Mouse (Mus musculus): ENCODE data around the gene Smarcb1. TPM values are rescaled to one million over a fixed set of nuclear protein-coding genes. Genes with fewer than 3 reads are reported as not detected.
A peak's percentile ranks its signal among the peaks of the same experiment; 100 is the strongest.

Gene Smarcb1
- polyA plus RNA-seq, 1 experiment from 2014 or later, result 295 TPM

DNA sequence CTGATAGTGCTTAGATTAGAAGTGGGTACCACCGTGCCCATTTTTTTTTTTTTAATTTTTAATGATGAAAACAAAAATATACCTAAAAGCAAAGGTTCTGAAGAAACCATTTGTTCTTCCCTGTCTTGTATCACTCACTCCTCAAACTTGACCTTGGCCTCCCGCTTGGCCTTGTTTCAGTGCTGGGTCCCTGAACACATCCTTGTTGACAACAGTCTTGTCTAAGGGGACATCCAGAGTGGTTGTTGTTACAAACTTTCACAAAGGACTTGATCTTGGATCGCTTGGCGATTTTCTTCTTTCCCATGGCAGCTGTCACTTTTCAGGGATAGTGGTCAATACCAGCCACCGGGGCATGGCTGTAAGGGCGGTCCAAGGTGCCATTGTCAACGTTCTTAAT, 23.8 kb upstream of the Smarcb1 start:
- no peak for DNase-seq (ENCODE audit: low spot score)
- 92% methylated on average over 7 of the region's 7 CpGs for WGBS

DNA sequence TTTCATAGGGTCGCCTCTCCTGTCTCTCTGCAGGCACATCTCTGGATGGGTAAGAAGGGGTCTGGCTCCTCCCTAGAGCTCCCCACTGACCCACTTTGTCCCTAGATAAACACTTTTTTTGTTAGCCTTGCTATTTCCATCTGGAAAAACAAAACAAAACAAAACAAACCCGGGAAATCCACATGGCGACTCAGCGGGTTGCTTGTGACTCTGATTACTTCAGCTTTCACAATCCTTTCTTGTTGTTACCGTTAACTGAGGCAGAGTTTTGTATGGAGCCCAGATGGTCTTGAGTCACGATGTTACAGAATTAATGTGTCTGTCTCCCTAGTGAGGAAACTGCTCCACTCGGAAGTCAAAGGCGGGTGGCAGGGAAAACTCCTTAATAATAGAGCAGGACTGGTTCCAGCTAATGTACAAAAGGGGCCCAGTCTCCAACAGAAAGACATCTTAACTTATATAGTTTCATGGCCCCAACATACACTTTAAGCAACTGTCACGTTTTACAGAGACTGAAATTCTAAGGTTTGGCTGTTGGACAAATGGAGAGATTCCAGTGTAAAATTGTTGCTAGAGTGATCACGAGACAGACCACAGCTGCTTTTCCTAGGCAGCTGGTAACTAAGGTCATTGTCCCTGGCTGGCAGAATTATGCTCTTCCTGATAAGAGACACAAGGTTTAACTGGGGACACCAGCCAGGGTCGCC, 22.8 kb upstream of the Smarcb1 start:
- no peak overlapping the region for H3K27ac ChIP-seq (ENCODE audit: low read depth, low read length)
- H3K9ac ChIP-seq (ENCODE audit: low read length), result no peak overlapping the region
- DNase-seq (ENCODE audit: low spot score) (no peak), ATAC-seq (replicated peaks; ENCODE audit: low FRiP score) (no peak)
- no peaks in the 10 kb centered on the region for H3K4me1 ChIP-seq (replicated peaks; ENCODE audit: control insufficient read depth, insufficient read depth, low read length)
- no peaks in the 10 kb centered on the region for H3K27me3 ChIP-seq (ENCODE audit: control insufficient read depth, insufficient read depth, low read length)
- H3K4me3 ChIP-seq (ENCODE audit: low read depth, low read length), result no peak overlapping the region
- no peak overlapping the region for H3K4me2 ChIP-seq (ENCODE audit: low read depth, low read length, severe bottlenecking)
- no peaks in the 10 kb centered on the region for H3K9me3 ChIP-seq (ENCODE audit: control insufficient read depth, low read length)
- 31% methylated on average over 11 of the region's 11 CpGs for WGBS
- H3K36me3 ChIP-seq (ENCODE audit: control insufficient read depth, insufficient read depth, low read length), result no peaks in the 10 kb centered on the region

More for the DNA sequence above, 23.8 kb upstream of the Smarcb1 start:
- no peaks in the 10 kb centered on the region for H3K36me3 ChIP-seq (ENCODE audit: control insufficient read depth, insufficient read depth, low read length)
- no peaks in the 10 kb centered on the region for H3K27me3 ChIP-seq (ENCODE audit: control insufficient read depth, insufficient read depth, low read length)
- H3K4me1 ChIP-seq (replicated peaks; ENCODE audit: control insufficient read depth, insufficient read depth, low read length), result no peaks in the 10 kb centered on the region
- no peak overlapping the region for H3K27ac ChIP-seq (ENCODE audit: low read depth, low read length)
- no peak overlapping the region for H3K9ac ChIP-seq (ENCODE audit: low read length)
- no peak overlapping the region for H3K4me2 ChIP-seq (ENCODE audit: low read depth, low read length, severe bottlenecking)
- no peak for ATAC-seq (replicated peaks; ENCODE audit: low FRiP score)
- H3K9me3 ChIP-seq (ENCODE audit: control insufficient read depth, low read length), result no peaks in the 10 kb centered on the region
- no peak overlapping the region for H3K4me3 ChIP-seq (ENCODE audit: low read depth, low read length)

DNA sequence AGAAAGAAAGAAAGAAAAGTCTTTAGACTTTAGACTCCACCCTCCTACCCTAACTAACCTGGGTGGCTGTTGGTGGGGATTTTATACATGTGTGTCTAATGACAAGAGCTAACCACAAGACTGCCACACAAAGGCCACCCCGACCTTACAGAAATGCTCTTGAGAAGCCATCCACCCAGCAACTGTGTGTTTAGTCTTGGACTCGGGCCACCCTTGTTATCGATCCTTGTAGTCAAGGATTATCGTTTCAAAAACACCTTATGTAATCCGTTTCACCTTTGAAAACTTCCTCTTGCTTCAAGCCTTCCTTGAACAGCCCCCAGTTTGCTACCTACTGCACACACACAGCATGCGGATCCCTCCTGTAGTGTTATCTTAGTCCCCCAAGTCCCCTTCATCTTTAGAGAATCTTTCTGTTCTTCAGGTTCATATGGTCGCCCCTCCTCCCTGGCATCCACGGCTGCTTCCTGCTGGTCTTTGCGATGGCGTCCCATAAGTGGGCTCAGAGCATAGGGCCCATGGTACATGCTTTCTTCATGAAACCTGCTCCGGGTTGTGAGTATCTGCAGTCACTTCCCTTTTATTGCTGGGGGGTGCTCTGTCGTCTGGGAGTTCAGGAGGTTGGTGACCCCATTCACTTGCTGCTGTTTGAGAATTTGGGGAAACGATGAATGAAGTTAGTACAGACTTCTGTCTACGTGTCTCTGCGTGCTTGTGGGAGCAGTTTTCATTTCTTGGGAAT, 21.5 kb upstream of the Smarcb1 start, which contains the start of gene Vpreb3:
Gene Vpreb3, plus strand, starts transcription at position 322 of the 742 bp plus-strand sequence.
- WGBS, result 86% methylated on average over 15 of the region's 15 CpGs
- Histone ChIP-seq H3K4me3 (ENCODE audit: low read depth, low read length) (no peak within 1 kb of the TSS), H3K27ac (ENCODE audit: low read depth, low read length) (no peak within 1 kb of the TSS), H3K9ac (ENCODE audit: low read length) (0 out of 2 replicates have a peak within 1 kb of the TSS, but pooled peaks have one; percentile 23), H3K36me3 (ENCODE audit: control insufficient read depth, insufficient read depth, low read length) (no peaks in the 10 kb centered on the region), H3K9me3 (ENCODE audit: control insufficient read depth, low read length) (no peaks in the 10 kb centered on the region), H3K27me3 (ENCODE audit: control insufficient read depth, insufficient read depth, low read length) (no peaks in the 10 kb centered on the region), H3K4me2 (ENCODE audit: low read depth, low read length, severe bottlenecking) (no peak within 1 kb of the TSS), H3K4me1 (replicated peaks; ENCODE audit: control insufficient read depth, insufficient read depth, low read length) (no peaks in the 10 kb centered on the region)
- DNase-seq (ENCODE audit: low spot score) (no peak), ATAC-seq (replicated peaks; ENCODE audit: low FRiP score) (no peak)

DNA sequence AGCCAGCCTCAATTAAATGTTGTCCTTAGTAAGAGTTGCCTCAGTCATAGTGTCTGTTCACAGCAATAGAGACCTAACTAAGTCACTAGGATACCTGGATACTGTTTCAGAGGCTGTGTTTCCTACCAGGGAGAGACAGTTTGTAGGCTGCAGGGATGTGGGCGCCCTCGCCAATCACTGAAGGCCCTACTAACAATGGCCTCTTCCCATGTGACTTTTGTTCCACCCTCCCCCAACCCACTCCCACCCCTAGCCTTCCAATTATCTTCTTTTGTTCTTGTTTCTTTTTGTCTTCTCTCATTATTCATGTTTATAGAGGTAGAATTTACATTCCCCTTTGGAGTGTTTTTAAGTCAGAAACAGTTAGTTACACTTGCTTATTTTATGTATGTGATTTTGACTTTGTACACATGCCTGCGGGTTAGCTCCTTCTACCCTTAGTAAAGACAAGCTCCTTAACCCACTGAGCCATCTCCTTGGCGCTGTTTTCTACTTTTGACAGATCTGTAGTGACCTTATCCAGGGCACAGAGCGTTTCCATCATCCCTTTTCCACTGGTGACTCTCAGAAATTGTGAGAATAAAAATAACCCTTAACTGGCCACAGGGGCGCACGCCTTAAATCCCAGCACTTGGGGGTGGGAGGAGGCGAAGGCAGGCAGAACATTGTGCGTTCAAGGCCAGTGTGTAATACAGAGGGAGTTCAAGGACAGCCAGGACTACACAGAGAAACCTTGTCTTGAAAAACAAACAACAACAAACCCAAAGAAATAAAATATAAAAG, 19.8 kb upstream of the Smarcb1 start:
- H3K4me3 ChIP-seq (ENCODE audit: low read depth, low read length), result no peak overlapping the region
- H3K9me3 ChIP-seq (ENCODE audit: control insufficient read depth, low read length), result no peaks in the 10 kb centered on the region
- H3K4me2 ChIP-seq (ENCODE audit: low read depth, low read length, severe bottlenecking), result no peak overlapping the region
- no peak overlapping the region for H3K27ac ChIP-seq (ENCODE audit: low read depth, low read length)
- ATAC-seq (replicated peaks; ENCODE audit: low FRiP score) (no peak), DNase-seq (ENCODE audit: low spot score) (no peak)
- no peaks in the 10 kb centered on the region for H3K36me3 ChIP-seq (ENCODE audit: control insufficient read depth, insufficient read depth, low read length)
- no peaks in the 10 kb centered on the region; the same call in 1 of the 2 replicates for H3K4me1 ChIP-seq (replicated peaks; ENCODE audit: control insufficient read depth, insufficient read depth, low read length)
- WGBS, result 62% methylated on average over 9 of the region's 9 CpGs
- H3K9ac ChIP-seq (ENCODE audit: low read length), result no peak overlapping the region
- H3K27me3 ChIP-seq (ENCODE audit: control insufficient read depth, insufficient read depth, low read length), result peaks cover 14% of the 10 kb centered on the region; the same call in 1 of the 2 replicates

DNA sequence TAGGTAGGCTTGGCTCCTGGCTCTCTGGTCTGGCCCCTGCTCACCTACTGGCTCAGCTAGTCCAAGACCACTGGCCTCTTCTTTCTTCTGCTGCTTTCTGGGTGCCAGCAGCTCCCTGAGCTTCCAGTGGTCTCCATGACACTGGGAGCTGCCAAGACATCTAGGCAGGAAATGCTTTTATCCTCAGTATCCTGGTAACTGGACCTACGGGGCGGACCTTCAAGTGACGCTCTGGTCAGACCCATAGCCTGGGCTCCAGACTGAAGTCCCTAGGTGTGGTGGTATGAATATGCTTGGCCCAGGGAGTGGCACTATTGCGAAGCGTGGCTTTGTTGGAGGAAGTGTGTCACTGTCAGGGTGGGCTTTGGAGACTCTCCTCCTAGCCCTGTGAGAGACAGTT, 19.1 kb upstream of the Smarcb1 start, which contains the start of gene Gm867:
Gene Gm867, minus strand, starts transcription at position 153 of the 400 bp plus-strand sequence.
- Histone ChIP-seq H3K36me3 (ENCODE audit: control insufficient read depth, insufficient read depth, low read length) (no peaks in the 10 kb centered on the region), H3K4me1 (replicated peaks; ENCODE audit: control insufficient read depth, insufficient read depth, low read length) (no peaks in the 10 kb centered on the region; the same call in 1 of the 2 replicates), H3K4me2 (ENCODE audit: low read depth, low read length, severe bottlenecking) (no peak within 1 kb of the TSS), H3K27ac (ENCODE audit: low read depth, low read length) (no peak within 1 kb of the TSS), H3K4me3 (ENCODE audit: low read depth, low read length) (no peak within 1 kb of the TSS), H3K9me3 (ENCODE audit: control insufficient read depth, low read length) (no peaks in the 10 kb centered on the region), H3K27me3 (ENCODE audit: control insufficient read depth, insufficient read depth, low read length) (peaks cover 19% of the 10 kb centered on the region), H3K9ac (ENCODE audit: low read length) (no peak within 1 kb of the TSS)
- ATAC-seq (replicated peaks; ENCODE audit: low FRiP score), result no peak
- 93% methylated on average over 5 of the region's 5 CpGs for WGBS
- no peak for DNase-seq (ENCODE audit: low spot score)

DNA sequence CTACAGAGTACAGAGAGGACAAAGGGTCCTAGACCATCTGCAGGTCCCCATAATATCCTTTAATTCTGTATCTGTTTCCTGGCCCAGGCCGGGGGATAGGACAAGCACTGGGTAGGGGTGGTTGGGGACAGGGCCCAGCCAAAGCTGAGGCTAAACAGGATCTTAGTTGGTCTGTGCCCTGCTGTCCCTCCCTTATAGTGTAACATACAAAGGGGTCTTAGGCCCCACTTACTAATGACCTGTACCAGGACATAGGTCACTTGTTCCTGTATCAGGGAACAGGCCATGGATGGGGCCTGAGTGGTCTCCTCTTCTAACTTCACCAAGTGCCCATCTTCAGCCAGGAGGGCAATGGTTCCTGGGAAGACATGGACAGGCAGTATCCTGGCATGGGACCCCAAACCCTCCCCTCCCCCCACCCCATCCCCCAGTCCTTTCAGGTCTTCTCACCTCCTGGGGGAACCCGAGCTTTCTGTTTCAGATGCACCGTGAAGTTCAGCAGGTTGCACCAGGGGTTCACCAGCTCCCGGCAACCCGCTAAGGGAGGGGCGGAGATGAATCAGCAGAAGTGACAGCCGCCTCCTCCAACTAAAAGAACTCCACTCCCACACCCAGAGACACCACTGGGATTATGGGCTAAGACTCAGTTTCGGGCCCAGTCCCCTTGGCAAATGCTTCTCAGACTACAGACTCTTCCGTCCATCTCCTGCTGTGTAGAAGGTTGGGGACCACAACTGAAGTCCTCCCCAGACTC, 18.2 kb upstream of the Smarcb1 start:
- ATAC-seq (replicated peaks; ENCODE audit: low FRiP score) (no peak), DNase-seq (ENCODE audit: low spot score) (no peak)
- 57% methylated on average over 9 of the region's 9 CpGs for WGBS
- Histone ChIP-seq H3K9me3 (ENCODE audit: control insufficient read depth, low read length) (no peaks in the 10 kb centered on the region), H3K4me3 (ENCODE audit: low read depth, low read length) (no peak overlapping the region), H3K27ac (ENCODE audit: low read depth, low read length) (no peak overlapping the region), H3K36me3 (ENCODE audit: control insufficient read depth, insufficient read depth, low read length) (no peaks in the 10 kb centered on the region), H3K4me1 (replicated peaks; ENCODE audit: control insufficient read depth, insufficient read depth, low read length) (no peaks in the 10 kb centered on the region; the same call in 1 of the 2 replicates), H3K9ac (ENCODE audit: low read length) (no peak overlapping the region), H3K4me2 (ENCODE audit: low read depth, low read length, severe bottlenecking) (no peak overlapping the region), H3K27me3 (ENCODE audit: control insufficient read depth, insufficient read depth, low read length) (peaks cover 22% of the 10 kb centered on the region)

DNA sequence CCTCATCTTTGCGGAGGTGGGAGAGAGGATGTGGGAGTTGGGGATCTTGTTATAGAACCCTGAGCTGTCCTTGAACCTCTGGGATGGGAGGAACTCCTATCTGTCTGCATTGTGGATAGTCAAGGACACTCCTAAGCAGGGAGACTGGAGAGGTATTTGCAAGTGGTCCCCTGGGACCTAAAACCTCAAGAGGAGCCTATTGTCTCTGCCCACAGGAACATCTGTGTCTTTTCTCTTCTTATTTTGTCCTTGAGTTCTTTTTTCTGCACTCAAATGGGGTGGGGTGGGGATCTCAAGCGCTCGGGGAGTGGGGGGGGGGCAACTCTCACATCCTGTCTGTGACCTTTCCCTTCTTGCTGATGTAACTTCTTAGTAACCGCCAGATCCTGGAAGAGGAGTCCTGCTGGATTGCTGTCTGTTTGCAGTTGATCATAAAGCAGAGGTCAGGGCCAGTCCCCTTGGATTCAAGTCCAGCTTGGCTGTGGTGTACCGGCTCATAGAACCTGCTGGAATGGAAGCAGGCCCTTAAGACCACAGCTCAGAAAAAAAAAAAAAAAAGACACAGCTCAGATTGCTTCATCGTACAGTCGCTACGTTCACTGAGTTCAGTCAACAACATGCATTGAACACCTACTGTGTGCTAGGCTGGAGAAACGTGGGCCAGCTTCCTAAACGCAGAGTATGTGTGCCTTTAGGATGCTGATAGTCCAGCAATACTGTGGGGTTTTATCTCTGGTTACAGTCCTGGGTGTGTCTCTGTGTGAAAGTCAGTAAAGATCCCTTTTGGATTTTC, 16.6 kb upstream of the Smarcb1 start:
- peaks cover 2% of the 10 kb centered on the region for H3K4me1 ChIP-seq (replicated peaks; ENCODE audit: control insufficient read depth, insufficient read depth, low read length)
- no peaks in the 10 kb centered on the region for H3K36me3 ChIP-seq (ENCODE audit: control insufficient read depth, insufficient read depth, low read length)
- no peak overlapping the region for H3K4me3 ChIP-seq (ENCODE audit: low read depth, low read length)
- WGBS, result 49% methylated on average over 10 of the region's 10 CpGs
- no peak overlapping the region for H3K9ac ChIP-seq (ENCODE audit: low read length)
- H3K27ac ChIP-seq (ENCODE audit: low read depth, low read length), result no peak overlapping the region
- DNase-seq (ENCODE audit: low spot score) (no peak), ATAC-seq (replicated peaks; ENCODE audit: low FRiP score) (no peak)
- H3K27me3 ChIP-seq (ENCODE audit: control insufficient read depth, insufficient read depth, low read length), result peaks cover 22% of the 10 kb centered on the region
- H3K9me3 ChIP-seq (ENCODE audit: control insufficient read depth, low read length), result no peaks in the 10 kb centered on the region
- no peak overlapping the region for H3K4me2 ChIP-seq (ENCODE audit: low read depth, low read length, severe bottlenecking)
